In the genomic region with DNA sequence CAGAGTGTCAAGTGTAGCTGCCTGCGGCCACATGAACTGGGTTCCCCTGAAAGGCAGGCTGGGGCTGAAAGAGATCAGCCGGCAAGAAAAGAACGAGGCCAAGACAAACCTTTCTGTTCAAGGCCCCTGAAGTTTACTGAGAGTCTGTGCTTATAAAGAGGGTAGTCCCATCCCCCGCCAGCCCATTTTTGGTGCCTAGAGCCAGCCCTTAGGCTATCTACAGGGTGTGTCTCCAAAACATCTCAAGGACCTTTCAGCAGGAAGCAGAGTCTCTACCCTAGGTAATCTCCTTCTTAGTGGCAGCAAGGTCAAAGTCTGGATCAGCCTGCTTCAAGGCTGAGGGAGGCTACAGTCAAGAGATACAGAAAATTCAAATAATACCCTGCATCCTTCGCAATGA, we compare ENCODE assay signal across 24 mouse cellular contexts. TPM values are rescaled to one million over a fixed set of nuclear protein-coding genes. Genes with fewer than 3 reads are reported as not detected.
"Had no signal": no experiment of that assay in that cellular context is flagged by ENCODE, and none has a peak within 500 bp of the region (broad histone marks: within the 10 kb centered on the region; RNA-seq: fewer than 3 reads in every experiment).

No protein-coding gene starts in this region.

- H3K36me3 ChIP-seq: midbrain, embryonic 13.5 days; midbrain, embryonic 15.5 days; neural tube, embryonic 12.5 days; stomach, embryonic 15.5 days had no signal

- H3K4me1 ChIP-seq: megakaryocyte, embryonic 14.5 days; midbrain, embryonic 13.5 days; midbrain, embryonic 15.5 days; neural tube, embryonic 12.5 days; stomach, embryonic 15.5 days had no signal

- H3K27me3 ChIP-seq: megakaryocyte, embryonic 14.5 days; midbrain, embryonic 13.5 days; midbrain, embryonic 15.5 days; neural tube, embryonic 12.5 days; stomach, embryonic 15.5 days had no signal

- DNase-seq: lung, adult 18-20 months; lung, embryonic 14.5 days; lung, postnatal 14 days; lung, postnatal 36 days; right cerebral cortex, postnatal 14 days; thymus, adult 2 months; thymus, postnatal 25 days; thymus, postnatal 4 days had no signal

- H3K4me2 ChIP-seq: lung, embryonic 14.5 days; midbrain, embryonic 11.5 days; midbrain, embryonic 13.5 days; midbrain, embryonic 15.5 days; neural tube, embryonic 12.5 days; stomach, embryonic 15.5 days had no signal

- H3K27ac ChIP-seq: macrophage; midbrain, embryonic 13.5 days; midbrain, embryonic 15.5 days; neural tube, embryonic 12.5 days; stomach, embryonic 15.5 days; stomach, postnatal 0 days had no signal

- H3K9me3 ChIP-seq: megakaryocyte, embryonic 14.5 days; midbrain, embryonic 13.5 days; midbrain, embryonic 15.5 days; neural tube, embryonic 12.5 days; stomach, embryonic 15.5 days had no signal

- H3K9ac ChIP-seq: lung, embryonic 14.5 days; midbrain, embryonic 13.5 days; midbrain, embryonic 15.5 days; neural tube, embryonic 12.5 days; stomach, embryonic 15.5 days had no signal

- H3K4me3 ChIP-seq: megakaryocyte, embryonic 14.5 days; midbrain, embryonic 13.5 days; midbrain, embryonic 15.5 days; neural tube, embryonic 12.5 days; stomach, embryonic 15.5 days had no signal

- ATAC-seq: midbrain, embryonic 13.5 days; midbrain, embryonic 15.5 days had no signal

RNA-seq across cellular contexts. Expression of a gene that starts 15.2 kb away (rescaled TPM):
- total RNA-seq: megakaryocyte progenitor cell, adult 5-6 weeks; midbrain, postnatal 0 days; monocyte, adult 5-6 weeks; neutrophil, adult 5-6 weeks had no signal
- polyA plus RNA-seq: lung, embryonic 14.5 days; lung, embryonic 16.5 days; macrophage; midbrain, embryonic 11.5 days; midbrain, embryonic 13.5 days; midbrain, embryonic 15.5 days; midbrain, postnatal 0 days; neural tube, embryonic 12.5 days; neural tube, embryonic 14.5 days; spleen, adult 2 months; stomach, embryonic 15.5 days; stomach, postnatal 0 days; thymus, adult 2 months; urinary bladder, adult 2 months had no signal
